Mouse (Mus musculus): ENCODE data around the gene Olfr62. TPM values are rescaled to one million over a fixed set of nuclear protein-coding genes. Genes with fewer than 3 reads are reported as not detected.
A peak's percentile ranks its signal among the peaks of the same experiment; 100 is the strongest.

Gene Olfr62
- not detected in 2 replicates for polyA plus RNA-seq (2015; fragmentation: Nextera tagmentation; extraction: Ambion mirVana)

GRCm38 (mm10) chr4:118658652-118659051 lies at the start of gene Olfr62:
TSS of gene Olfr62 (plus strand) at chr4:118658952.
- ATAC-seq, result no peak
- Histone ChIP-seq H3K36me3 (replicated peaks; ENCODE audit: insufficient read depth, low read length) (no peaks in the 10 kb centered on the region), H3K27me3 (ENCODE audit: insufficient read depth, low read length) (no peaks in the 10 kb centered on the region)

DNA sequence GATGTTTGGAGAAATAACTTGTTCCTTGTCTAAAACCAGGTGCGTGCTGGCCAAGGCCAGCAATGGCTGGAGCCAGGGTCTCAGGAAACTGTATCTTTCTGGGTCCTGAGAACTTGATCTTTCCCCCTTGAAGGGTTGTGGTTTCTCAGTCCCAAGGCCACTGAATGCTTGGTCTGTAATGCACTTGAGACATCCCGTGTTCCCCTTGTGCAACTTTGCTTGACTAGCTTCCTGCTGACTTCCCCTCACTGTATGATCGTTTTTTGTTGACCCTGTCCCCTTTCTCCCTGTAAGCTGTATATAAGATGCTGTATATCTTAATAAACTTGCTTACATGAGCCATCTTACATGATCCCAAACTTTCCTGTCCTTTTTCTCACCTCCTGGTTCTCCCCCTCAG lies 48.9 kb upstream of the Olfr62 start:
- peaks cover 8% of the 10 kb centered on the region for H3K4me1 ChIP-seq (ENCODE audit: insufficient read depth)
- H3K27me3 ChIP-seq (ENCODE audit: insufficient read depth, low read length), result no peaks in the 10 kb centered on the region
- no peak overlapping the region for H3K9ac ChIP-seq (replicated peaks)
- ATAC-seq (no peak), DNase-seq (no peak)
- H3K9me3 ChIP-seq (ENCODE audit: low read length), result no peaks in the 10 kb centered on the region
- H3K4me3 ChIP-seq (ENCODE audit: low read depth, low read length), result no peak overlapping the region
- 35% methylated on average over 3 of the region's 3 CpGs for WGBS (ENCODE audit: insufficient replicate concordance)
- H3K36me3 ChIP-seq (replicated peaks; ENCODE audit: insufficient read depth, low read length), result no peaks in the 10 kb centered on the region
- no peak overlapping the region for H3K4me2 ChIP-seq (ENCODE audit: low read depth, low read length)
- no peak for TF ChIP-seq EP300 (IDR thresholded peaks at IDR 0.05; ENCODE audit: low read depth)
- peak overlapping the region; percentile 66; the same call in 1 of the 2 replicates for H3K27ac ChIP-seq (ENCODE audit: low read depth)

More at GRCm38 (mm10) chr4:118658652-118659051, at the start of gene Olfr62:
- no peak within 1 kb of the TSS for H3K4me2 ChIP-seq (ENCODE audit: low read depth, low read length)
- H3K4me1 ChIP-seq (ENCODE audit: insufficient read depth), result no peaks in the 10 kb centered on the region
- H3K9ac ChIP-seq (replicated peaks), result no peak within 1 kb of the TSS
- no peak for DNase-seq
- no peak within 1 kb of the TSS for H3K4me3 ChIP-seq (ENCODE audit: low read depth, low read length)
- TF ChIP-seq EP300 (IDR thresholded peaks at IDR 0.05; ENCODE audit: low read depth), result no peak
- no peak for TF ChIP-seq CTCF (IDR thresholded peaks at IDR 0.05; ENCODE audit: low read depth)
- no peak within 1 kb of the TSS for H3K27ac ChIP-seq (ENCODE audit: low read depth)
- no peaks in the 10 kb centered on the region for H3K9me3 ChIP-seq (ENCODE audit: low read length)

GRCm38 (mm10) chr4:118612619-118613018 lies 46.1 kb upstream of the Olfr62 start:
- ATAC-seq, result no peak
- Histone ChIP-seq H3K4me3 (ENCODE audit: low read depth, low read length) (no peak overlapping the region), H3K27ac (ENCODE audit: low read depth) (no peak overlapping the region), H3K36me3 (replicated peaks; ENCODE audit: insufficient read depth, low read length) (no peaks in the 10 kb centered on the region), H3K27me3 (ENCODE audit: insufficient read depth, low read length) (no peaks in the 10 kb centered on the region), H3K9me3 (ENCODE audit: low read length) (no peaks in the 10 kb centered on the region), H3K9ac (replicated peaks) (no peak overlapping the region), H3K4me1 (ENCODE audit: insufficient read depth) (peaks cover 8% of the 10 kb centered on the region), H3K4me2 (ENCODE audit: low read depth, low read length) (no peak overlapping the region)
- TF ChIP-seq EP300 (IDR thresholded peaks at IDR 0.05; ENCODE audit: low read depth) (no peak), CTCF (IDR thresholded peaks at IDR 0.05; ENCODE audit: low read depth) (peak; percentile 67)
- DNase-seq, result peak; percentile 42
- WGBS (ENCODE audit: insufficient replicate concordance), result 24% methylated on average over 11 of the region's 11 CpGs

GRCm38 (mm10) chr4:118615412-118615811 lies 43.3 kb upstream of the Olfr62 start:
- no peak overlapping the region for H3K4me3 ChIP-seq (ENCODE audit: low read depth, low read length)
- H3K4me2 ChIP-seq (ENCODE audit: low read depth, low read length), result no peak overlapping the region
- no peak overlapping the region for H3K9ac ChIP-seq (replicated peaks)
- no peaks in the 10 kb centered on the region for H3K4me1 ChIP-seq (ENCODE audit: insufficient read depth)
- H3K9me3 ChIP-seq (ENCODE audit: low read length), result no peaks in the 10 kb centered on the region
- no peak overlapping the region for H3K27ac ChIP-seq (ENCODE audit: low read depth)
- no peaks in the 10 kb centered on the region for H3K27me3 ChIP-seq (ENCODE audit: insufficient read depth, low read length)
- no peak for ATAC-seq
- H3K36me3 ChIP-seq (replicated peaks; ENCODE audit: insufficient read depth, low read length), result no peaks in the 10 kb centered on the region
- TF ChIP-seq EP300 (IDR thresholded peaks at IDR 0.05; ENCODE audit: low read depth), result no peak
- TF ChIP-seq CTCF (IDR thresholded peaks at IDR 0.05; ENCODE audit: low read depth), result no peak
- WGBS (ENCODE audit: insufficient replicate concordance), result 75% methylated on average over 11 of the region's 11 CpGs
- no peak for DNase-seq

GRCm38 (mm10) chr4:118620279-118620966 lies 38.3 kb upstream of the Olfr62 start, which contains the start of the genes Cfap57 and Ebna1bp2:
TSS of gene Cfap57 (minus strand) at chr4:118620777.
TSS of gene Ebna1bp2 (plus strand) at chr4:118620799.
- ATAC-seq (peak; percentile 95), DNase-seq (peak; percentile 92)
- peak within 1 kb of the TSS; percentile 64 for H3K9ac ChIP-seq (replicated peaks)
- H3K27me3 ChIP-seq (ENCODE audit: insufficient read depth, low read length), result no peaks in the 10 kb centered on the region
- WGBS (ENCODE audit: insufficient replicate concordance), result 1% methylated on average over 33 of the region's 41 CpGs
- no peak within 1 kb of the TSS; the same call in 1 of the 2 replicates for H3K27ac ChIP-seq (ENCODE audit: low read depth)
- peaks cover 9% of the 10 kb centered on the region for H3K4me1 ChIP-seq (ENCODE audit: insufficient read depth)
- H3K9me3 ChIP-seq (ENCODE audit: low read length), result no peaks in the 10 kb centered on the region
- H3K4me3 ChIP-seq (ENCODE audit: low read depth, low read length), result peak within 1 kb of the TSS; percentile 77
- peak within 1 kb of the TSS; percentile 83 for H3K4me2 ChIP-seq (ENCODE audit: low read depth, low read length)
- TF ChIP-seq EP300 (IDR thresholded peaks at IDR 0.05; ENCODE audit: low read depth) (peak; percentile 32; the same call in 1 of the 2 replicates), CTCF (IDR thresholded peaks at IDR 0.05; ENCODE audit: low read depth) (no peak)
- H3K36me3 ChIP-seq (replicated peaks; ENCODE audit: insufficient read depth, low read length), result peaks cover 21% of the 10 kb centered on the region

DNA sequence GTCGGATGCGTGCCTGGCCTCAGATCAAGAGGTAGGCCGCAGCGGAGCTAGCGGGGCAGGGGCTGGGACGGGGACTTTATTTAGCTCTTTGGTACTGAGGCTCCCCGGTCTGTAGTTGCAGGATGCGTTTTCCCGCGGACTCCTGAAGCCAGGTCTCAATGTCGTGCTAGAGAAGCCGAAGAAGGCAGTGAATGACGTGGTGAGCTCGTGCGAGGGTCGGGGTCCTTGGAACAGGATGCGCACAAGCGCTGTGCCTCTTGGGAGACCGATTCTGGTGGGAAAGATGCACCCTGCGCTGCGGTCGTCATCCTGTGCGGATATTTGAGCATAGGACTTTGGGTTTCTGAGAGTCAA lies 37.8 kb upstream of the Olfr62 start:
- no peak overlapping the region; the same call in 1 of the 2 replicates for H3K27ac ChIP-seq (ENCODE audit: low read depth)
- 0% methylated on average over 23 of the region's 23 CpGs for WGBS (ENCODE audit: insufficient replicate concordance)
- TF ChIP-seq CTCF (IDR thresholded peaks at IDR 0.05; ENCODE audit: low read depth) (no peak), EP300 (IDR thresholded peaks at IDR 0.05; ENCODE audit: low read depth) (no peak)

More for the DNA sequence above, 37.8 kb upstream of the Olfr62 start:
- H3K27me3 ChIP-seq (ENCODE audit: insufficient read depth, low read length), result no peaks in the 10 kb centered on the region
- H3K4me2 ChIP-seq (ENCODE audit: low read depth, low read length), result peak overlapping the region; percentile 83
- H3K4me3 ChIP-seq (ENCODE audit: low read depth, low read length), result peak overlapping the region; percentile 77
- no peaks in the 10 kb centered on the region for H3K9me3 ChIP-seq (ENCODE audit: low read length)
- H3K36me3 ChIP-seq (replicated peaks; ENCODE audit: insufficient read depth, low read length), result peaks cover 26% of the 10 kb centered on the region
- H3K9ac ChIP-seq (replicated peaks), result peak overlapping the region; percentile 64
- H3K4me1 ChIP-seq (ENCODE audit: insufficient read depth), result peaks cover 9% of the 10 kb centered on the region
- DNase-seq, result no peak
- peak; percentile 14; the same call in 1 of the 2 replicates for ATAC-seq
